Mouse (Mus musculus) lung, embryonic 16.5 days (tissue): ENCODE measurements around the gene Tpm1. TPM values are rescaled to one million over a fixed set of nuclear protein-coding genes. Genes with fewer than 3 reads are reported as not detected.

Experiments used
- ATAC-seq: fragments of 200-750 bp; cut with Nextera tagmentation; 2 replicates; pipeline ENCODE4 v1.8.0; 2017; ENCODE audit warnings: low read depth, mild to moderate bottlenecking, moderate library complexity
- H3K27ac ChIP-seq: fragments of 300-500 bp; sonication (generic); 2 replicates; pipeline ENCODE4 v1.5.1; 2014; ENCODE audit warnings: mild to moderate bottlenecking, control low read depth, low read length
- H3K27me3 ChIP-seq: fragments of 300-500 bp; sonication (generic); 2 replicates; pipeline ENCODE4 v1.6.1; 2014; ENCODE audit warnings: low read depth, low read length, mixed read lengths; ENCODE audit not compliant: control insufficient read depth, insufficient read depth
- H3K36me3 ChIP-seq: fragments of 300-500 bp; sonication (generic); 2 replicates; pipeline ENCODE4 v1.6.1; 2014; ENCODE audit warnings: low read length; ENCODE audit not compliant: control insufficient read depth, insufficient read depth
- H3K4me1 ChIP-seq: fragments of 300-500 bp; sonication (generic); replicated peaks from 2 replicates; pipeline ENCODE4 v1.6.1; 2014; ENCODE audit warnings: low read length, mixed read lengths; ENCODE audit not compliant: control insufficient read depth, insufficient read depth
- H3K4me2 ChIP-seq: fragments of 300-500 bp; sonication (generic); 2 replicates; pipeline ENCODE4 v1.6.1; 2014; ENCODE audit warnings: low read depth, low read length, control low read depth
- H3K4me3 ChIP-seq: fragments of 300-500 bp; sonication (generic); 2 replicates; pipeline ENCODE4 v1.5.1; 2014; ENCODE audit warnings: mild to moderate bottlenecking, low read length, control low read depth
- H3K9ac ChIP-seq: fragments of 300-500 bp; sonication (generic); 2 replicates; pipeline ENCODE4 v1.6.1; 2014; ENCODE audit warnings: low read length, control low read depth
- H3K9me3 ChIP-seq: fragments of 300-500 bp; sonication (generic); 2 replicates; pipeline ENCODE4 v1.6.1; 2016; ENCODE audit warnings: low read length; ENCODE audit not compliant: control insufficient read depth
- WGBS: fragments of 180-500 bp; shearing (Covaris S2); extraction: QIAGEN DNeasy Blood & Tissue Kit; methylation state at CpG from one replicate; pipeline ENCODE4 v1.1.7; 2014; 5-methylcytosine and 5-hydroxymethylcytosine counted together
- polyA plus RNA-seq: library from polyadenylated mRNA; unstranded; fragments of >200 nt; fragmentation: Nextera tagmentation; extraction: Ambion mirVana; gene quantifications from 2 replicates; pipeline ENCODE4 v1.2.1, GENCODE M21; 2015

The Tpm1 gene
- polyA plus RNA-seq = 758 and 782 TPM in 2 replicates

- H3K27ac ChIP-seq = peak within 1 kb of the TSS; percentile 90
- H3K27me3 ChIP-seq = no peaks in the 10 kb centered on the region; the same call in 1 of the 2 replicates
- peak within 1 kb of the TSS; percentile 76 for H3K4me3 ChIP-seq
- peak within 1 kb of the TSS; percentile 89 for H3K9ac ChIP-seq
- H3K4me1 ChIP-seq = peaks cover 32% of the 10 kb centered on the region
- ATAC-seq = peak; percentile 88
- no peaks in the 10 kb centered on the region for H3K9me3 ChIP-seq
- H3K36me3 ChIP-seq = no peaks in the 10 kb centered on the region
- WGBS = under 1% methylated on average over 46 of the region's 51 CpGs
- peak within 1 kb of the TSS; percentile 89 for H3K4me2 ChIP-seq
Measured at GRCm38 (mm10) chr9:67049086-67049824, at the start of gene Tpm1. Gene Tpm1, minus strand, starts transcription at chr9:67049406.

- Histone ChIP-seq H3K27me3 (no peaks in the 10 kb centered on the region), H3K36me3 (no peaks in the 10 kb centered on the region), H3K9ac (no peak overlapping the region), H3K4me1 (peaks cover 22% of the 10 kb centered on the region), H3K9me3 (no peaks in the 10 kb centered on the region), H3K4me3 (no peak overlapping the region), H3K4me2 (no peak overlapping the region), H3K27ac (no peak overlapping the region)
- ATAC-seq = no peak
- 84% methylated on average over 2 of the region's 2 CpGs for WGBS
Measured at GRCm38 (mm10) chr9:67094371-67094770, 45.2 kb upstream of the Tpm1 start.

GRCm38 (mm10) chr9:67092210-67092609 is 43.0 kb upstream of the Tpm1 start:
- ATAC-seq = no peak
- Histone ChIP-seq H3K4me3 (no peak overlapping the region), H3K9ac (no peak overlapping the region), H3K4me2 (no peak overlapping the region), H3K36me3 (no peaks in the 10 kb centered on the region), H3K27ac (no peak overlapping the region), H3K4me1 (peaks cover 25% of the 10 kb centered on the region), H3K9me3 (no peaks in the 10 kb centered on the region), H3K27me3 (no peaks in the 10 kb centered on the region)
- WGBS = 72% methylated on average over 4 of the region's 4 CpGs

- no peak overlapping the region for H3K4me2 ChIP-seq
- 46% methylated on average over 7 of the region's 7 CpGs for WGBS
- H3K4me3 ChIP-seq = no peak overlapping the region
- peaks cover 25% of the 10 kb centered on the region for H3K4me1 ChIP-seq
- H3K36me3 ChIP-seq = no peaks in the 10 kb centered on the region
- H3K27ac ChIP-seq = no peak overlapping the region; the same call in 1 of the 2 replicates
- no peaks in the 10 kb centered on the region for H3K9me3 ChIP-seq
- ATAC-seq = no peak
- no peaks in the 10 kb centered on the region for H3K27me3 ChIP-seq
- no peak overlapping the region for H3K9ac ChIP-seq
Measured at GRCm38 (mm10) chr9:67091598-67091997, 42.4 kb upstream of the Tpm1 start.

- WGBS = 73% methylated on average over 11 of the region's 11 CpGs
- no peak overlapping the region for H3K4me2 ChIP-seq
- no peak for ATAC-seq
- H3K9me3 ChIP-seq = no peaks in the 10 kb centered on the region
- H3K9ac ChIP-seq = no peak overlapping the region
- H3K27me3 ChIP-seq = no peaks in the 10 kb centered on the region
- peaks cover 25% of the 10 kb centered on the region for H3K4me1 ChIP-seq
- no peaks in the 10 kb centered on the region for H3K36me3 ChIP-seq
- peak overlapping the region; percentile 28 for H3K27ac ChIP-seq
- no peak overlapping the region for H3K4me3 ChIP-seq
Measured at GRCm38 (mm10) chr9:67091151-67091550, 41.9 kb upstream of the Tpm1 start.

- no peaks in the 10 kb centered on the region for H3K36me3 ChIP-seq
- H3K9me3 ChIP-seq = no peaks in the 10 kb centered on the region
- no peak overlapping the region for H3K4me3 ChIP-seq
- H3K27ac ChIP-seq = peak overlapping the region; percentile 28
- H3K27me3 ChIP-seq = no peaks in the 10 kb centered on the region
- no peak overlapping the region for H3K9ac ChIP-seq
- peak; percentile 85 for ATAC-seq
- H3K4me2 ChIP-seq = no peak overlapping the region
- 10% methylated on average over 1 of the region's 1 CpGs for WGBS
- H3K4me1 ChIP-seq = peaks cover 25% of the 10 kb centered on the region
Measured at GRCm38 (mm10) chr9:67090633-67091045, 41.4 kb upstream of the Tpm1 start.

- Histone ChIP-seq H3K4me2 (no peak overlapping the region), H3K36me3 (no peaks in the 10 kb centered on the region), H3K4me1 (peaks cover 25% of the 10 kb centered on the region), H3K9me3 (no peaks in the 10 kb centered on the region), H3K4me3 (no peak overlapping the region), H3K27me3 (no peaks in the 10 kb centered on the region), H3K9ac (no peak overlapping the region), H3K27ac (no peak overlapping the region; the same call in 1 of the 2 replicates)
- peak; percentile 71 for ATAC-seq
- WGBS = 45% methylated on average over 5 of the region's 5 CpGs
Measured at GRCm38 (mm10) chr9:67089167-67089566, 40.0 kb upstream of the Tpm1 start.

- Histone ChIP-seq H3K27ac (no peak overlapping the region), H3K36me3 (no peaks in the 10 kb centered on the region), H3K4me2 (no peak overlapping the region), H3K9ac (no peak overlapping the region), H3K4me3 (no peak overlapping the region), H3K9me3 (no peaks in the 10 kb centered on the region), H3K4me1 (0 out of 2 replicates have a peak, but pooled peaks cover 3% of the 10 kb centered on the region), H3K27me3 (no peaks in the 10 kb centered on the region)
- ATAC-seq = no peak
- WGBS = 47% methylated on average over 4 of the region's 4 CpGs
Measured at GRCm38 (mm10) chr9:67083801-67084200, 34.6 kb upstream of the Tpm1 start.

- ATAC-seq = no peak
Measured at GRCm38 (mm10) chr9:67081688-67082087, 32.5 kb upstream of the Tpm1 start.

More at GRCm38 (mm10) chr9:67081688-67082087, 32.5 kb upstream of the Tpm1 start:
- Histone ChIP-seq H3K4me3 (no peak overlapping the region), H3K27ac (no peak overlapping the region), H3K4me2 (no peak overlapping the region), H3K4me1 (peaks cover 11% of the 10 kb centered on the region), H3K9me3 (no peaks in the 10 kb centered on the region), H3K36me3 (no peaks in the 10 kb centered on the region), H3K27me3 (no peaks in the 10 kb centered on the region), H3K9ac (no peak overlapping the region)
- WGBS = 52% methylated on average over 5 of the region's 5 CpGs
